Mouse (Mus musculus) neural tube, embryonic 15.5 days (tissue): ENCODE data around the gene Rab3gap2. TPM values are rescaled to one million over a fixed set of nuclear protein-coding genes. Genes with fewer than 3 reads are reported as not detected.

Source experiments
- ATAC-seq: fragments of 200-750 bp; cut with Nextera tagmentation; 2 replicates; pipeline ENCODE4 v1.8.0; 2017; ENCODE audit warnings: mild to moderate bottlenecking, moderate TSS enrichment, moderate library complexity; ENCODE audit not compliant: low FRiP score
- H3K27ac ChIP-seq: fragments of 300-500 bp; sonication (generic); replicated peaks from 2 replicates; pipeline ENCODE4 v1.5.1; 2015; ENCODE audit warnings: mild to moderate bottlenecking, inconsistent platforms
- H3K27me3 ChIP-seq: fragments of 300-500 bp; sonication (generic); replicated peaks from 2 replicates; pipeline ENCODE4 v1.6.1; 2015; ENCODE audit warnings: inconsistent platforms
- H3K36me3 ChIP-seq: fragments of 300-500 bp; sonication (generic); 2 replicates; pipeline ENCODE4 v1.6.1; 2015; ENCODE audit warnings: inconsistent platforms
- H3K4me1 ChIP-seq: fragments of 300-500 bp; sonication (generic); 2 replicates; pipeline ENCODE4 v1.6.1; 2015; ENCODE audit warnings: inconsistent platforms
- H3K4me2 ChIP-seq: fragments of 300-500 bp; sonication (generic); 2 replicates; pipeline ENCODE4 v1.6.1; 2015; ENCODE audit warnings: inconsistent platforms, mild to moderate bottlenecking, moderate library complexity
- H3K4me3 ChIP-seq: fragments of 300-500 bp; sonication (generic); replicated peaks from 2 replicates; pipeline ENCODE4 v1.5.1; 2015; ENCODE audit warnings: mild to moderate bottlenecking, inconsistent platforms
- H3K9ac ChIP-seq: fragments of 300-500 bp; sonication (generic); replicated peaks from 2 replicates; pipeline ENCODE4 v1.6.1; 2015; ENCODE audit warnings: mild to moderate bottlenecking, inconsistent platforms
- H3K9me3 ChIP-seq: fragments of 300-500 bp; sonication (generic); replicated peaks from 2 replicates; pipeline ENCODE4 v1.6.1; 2016; ENCODE audit warnings: inconsistent platforms
- WGBS: fragments of 180-500 bp; shearing (Covaris S2); methylation state at CpG from one replicate; pipeline ENCODE4 v1.1.7; 2015; ENCODE audit warnings: mixed read lengths; 5-methylcytosine and 5-hydroxymethylcytosine counted together
- polyA plus RNA-seq: library from polyadenylated mRNA; unstranded; fragments of >200 nt; fragmentation: Nextera tagmentation; extraction: Ambion mirVana; gene quantifications from 2 replicates; pipeline ENCODE4 v1.2.1, GENCODE M21; 2015

The Rab3gap2 gene
- polyA plus RNA-seq, 1 experiment from 2014 or later: 23.8 TPM

DNA sequence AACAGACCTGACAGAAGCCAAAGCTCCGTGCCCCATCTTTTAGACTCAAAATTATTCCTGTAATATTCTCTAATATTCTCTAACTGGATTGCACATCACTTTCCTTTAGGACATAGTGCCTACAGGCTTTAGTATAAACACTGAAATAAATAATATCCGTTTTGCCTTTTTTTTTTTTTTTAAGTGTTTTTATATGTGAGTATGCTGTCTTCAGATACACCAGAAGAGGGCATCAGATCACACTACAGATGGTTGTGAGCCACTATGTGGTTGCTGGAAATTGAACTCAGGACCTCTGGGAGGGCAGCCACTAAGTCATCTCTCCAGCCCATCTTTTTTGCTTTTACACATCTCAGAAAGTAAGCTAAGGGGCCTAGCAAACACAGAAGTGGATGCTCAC, 1.9 kb upstream of the Rab3gap2 start:
- 83% methylated on average over 2 of the region's 2 CpGs for WGBS
- no peak overlapping the region for H3K4me3 ChIP-seq
- H3K4me1 ChIP-seq: peaks cover 43% of the 10 kb centered on the region

GRCm38 (mm10) chr1:185203196-185203908, 565 bp upstream of the Rab3gap2 start:
- Histone ChIP-seq H3K9me3 (no peaks in the 10 kb centered on the region), H3K4me1 (peaks cover 43% of the 10 kb centered on the region), H3K36me3 (no peaks in the 10 kb centered on the region), H3K27me3 (no peaks in the 10 kb centered on the region), H3K9ac (peak overlapping the region; percentile 98), H3K27ac (peak overlapping the region; percentile 84), H3K4me3 (peak overlapping the region; percentile 99), H3K4me2 (peak overlapping the region; percentile 89)
- WGBS: 6% methylated on average over 23 of the region's 23 CpGs
- no peak; the same call in 1 of the 2 replicates for ATAC-seq

More for the DNA sequence above, 1.9 kb upstream of the Rab3gap2 start:
- Histone ChIP-seq H3K27me3 (no peaks in the 10 kb centered on the region), H3K9ac (no peak overlapping the region), H3K27ac (no peak overlapping the region), H3K9me3 (no peaks in the 10 kb centered on the region), H3K36me3 (no peaks in the 10 kb centered on the region), H3K4me2 (no peak overlapping the region)
- ATAC-seq: no peak

DNA sequence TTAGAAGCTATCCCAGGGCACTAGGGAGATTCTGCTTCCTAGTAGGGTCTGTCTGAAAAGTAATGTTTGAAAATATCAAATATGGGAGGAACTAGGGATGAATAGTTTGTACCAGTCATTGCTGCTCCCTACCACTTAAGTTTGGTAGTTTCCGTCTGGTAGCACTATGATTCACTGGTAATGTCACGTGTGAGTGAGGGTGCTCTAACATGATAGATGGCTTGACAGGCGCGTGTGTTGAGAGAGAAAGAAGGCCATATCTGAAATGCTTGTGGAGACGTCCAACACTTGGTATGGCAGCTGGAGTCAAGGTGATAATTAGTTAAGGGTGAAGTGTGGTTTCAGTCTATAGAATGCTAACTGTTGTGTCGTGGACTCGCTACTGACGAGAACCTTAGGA, 1.2 kb downstream of the Rab3gap2 start:
- Histone ChIP-seq H3K9me3 (no peaks in the 10 kb centered on the region), H3K27ac (no peak overlapping the region), H3K36me3 (no peaks in the 10 kb centered on the region), H3K4me1 (peaks cover 52% of the 10 kb centered on the region), H3K4me3 (no peak overlapping the region; the same call in 1 of the 2 replicates), H3K27me3 (no peaks in the 10 kb centered on the region), H3K4me2 (peak overlapping the region; percentile 89), H3K9ac (no peak overlapping the region)
- 76% methylated on average over 8 of the region's 8 CpGs for WGBS
- no peak for ATAC-seq

DNA sequence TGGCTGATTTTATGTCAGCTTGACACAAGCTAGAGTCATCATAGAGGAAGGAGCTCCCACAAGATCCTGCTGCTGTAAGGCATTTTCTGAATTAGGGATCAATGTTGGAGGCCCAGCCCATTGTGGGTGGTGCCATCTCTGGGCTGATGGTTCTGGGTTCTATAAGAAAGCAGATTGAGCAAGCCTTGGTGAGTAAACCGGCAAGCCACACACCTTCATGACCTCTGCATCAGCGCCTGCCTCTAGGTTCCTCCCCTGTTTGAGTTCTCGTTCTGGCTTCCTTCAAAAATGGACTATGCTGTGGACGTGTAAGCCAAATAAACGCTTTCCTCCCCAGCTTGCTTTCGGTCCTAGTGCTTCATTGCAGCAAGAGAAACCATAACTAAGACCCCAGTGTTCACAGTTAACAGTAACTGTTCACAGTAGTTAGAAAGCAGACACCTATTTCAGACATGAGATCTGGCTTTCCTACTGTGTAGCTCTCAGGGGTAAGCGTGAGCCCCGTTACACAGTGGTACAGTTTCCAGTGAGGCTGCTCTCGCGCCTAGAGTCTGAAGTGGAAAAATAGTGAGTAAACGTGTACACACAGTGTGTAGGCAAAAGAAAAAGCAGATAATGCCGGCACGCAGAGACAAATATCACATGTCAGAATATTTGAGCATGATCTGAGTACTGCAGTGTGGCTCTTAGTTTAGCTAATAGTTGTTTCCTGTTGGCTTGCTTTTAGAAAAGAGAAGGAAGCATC, 4.1 kb downstream of the Rab3gap2 start:
- Histone ChIP-seq H3K36me3 (no peaks in the 10 kb centered on the region), H3K4me2 (no peak overlapping the region), H3K27me3 (no peaks in the 10 kb centered on the region), H3K27ac (no peak overlapping the region), H3K4me3 (no peak overlapping the region), H3K9me3 (no peaks in the 10 kb centered on the region), H3K4me1 (peaks cover 35% of the 10 kb centered on the region), H3K9ac (no peak overlapping the region)
- WGBS: 96% methylated on average over 13 of the region's 13 CpGs
- no peak for ATAC-seq

DNA sequence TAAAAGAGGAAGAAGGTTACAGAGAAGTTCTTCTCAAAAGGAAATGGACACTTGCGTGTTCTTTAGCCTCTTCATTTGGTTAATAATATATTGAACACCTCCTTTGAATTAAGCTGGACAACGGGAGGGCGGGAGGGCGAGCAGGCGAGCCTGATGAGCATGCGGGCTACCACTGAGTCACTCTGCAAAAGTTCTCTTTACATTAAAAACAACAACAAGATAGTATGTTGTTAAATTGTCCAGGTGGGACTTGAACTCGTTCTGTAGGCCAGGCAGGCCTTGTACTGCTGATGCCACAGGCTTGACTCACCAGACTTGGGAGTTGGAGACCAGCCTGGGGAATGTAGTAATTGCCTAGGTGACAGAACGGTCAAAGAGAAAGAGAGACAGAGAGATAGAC, 4.8 kb downstream of the Rab3gap2 start:
- WGBS: 93% methylated on average over 8 of the region's 8 CpGs
- no peaks in the 10 kb centered on the region for H3K36me3 ChIP-seq
- H3K4me1 ChIP-seq: peaks cover 29% of the 10 kb centered on the region
- no peak overlapping the region for H3K27ac ChIP-seq
- no peak overlapping the region for H3K4me2 ChIP-seq
- H3K9me3 ChIP-seq: no peaks in the 10 kb centered on the region
- H3K27me3 ChIP-seq: no peaks in the 10 kb centered on the region
- ATAC-seq: no peak
- no peak overlapping the region for H3K9ac ChIP-seq
- H3K4me3 ChIP-seq: no peak overlapping the region

DNA sequence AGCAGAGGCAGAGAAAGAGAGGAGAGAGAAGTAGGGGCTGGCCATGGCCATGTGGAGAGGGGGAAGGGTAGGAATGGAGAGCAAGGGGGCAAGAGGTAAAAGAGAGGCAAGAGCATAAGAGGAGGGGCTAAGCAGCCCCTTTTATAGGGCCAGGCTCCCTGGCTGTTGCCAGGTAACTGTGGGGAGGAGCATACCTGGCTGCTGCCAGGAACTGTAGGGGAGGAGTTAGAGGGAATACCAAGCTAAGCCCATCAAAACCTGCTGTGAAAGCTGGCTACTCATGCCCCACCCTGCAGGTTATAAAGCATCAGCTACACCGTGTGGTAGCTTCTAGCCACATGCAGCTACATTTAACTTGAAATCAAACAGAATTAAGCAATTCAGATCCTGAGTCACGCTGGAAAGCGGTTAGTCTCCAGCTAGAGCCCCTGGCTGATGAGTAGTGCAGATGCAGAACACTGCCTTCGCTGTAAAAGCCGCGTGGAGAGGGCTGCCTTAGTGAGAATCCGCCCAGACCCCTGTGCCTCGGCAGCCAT, 5.8 kb downstream of the Rab3gap2 start:
- no peaks in the 10 kb centered on the region for H3K27me3 ChIP-seq
- no peak overlapping the region for H3K9ac ChIP-seq
- peaks cover 3% of the 10 kb centered on the region for H3K36me3 ChIP-seq
- 25% methylated on average over 8 of the region's 8 CpGs for WGBS
- H3K4me3 ChIP-seq: no peak overlapping the region
- no peak overlapping the region for H3K27ac ChIP-seq
- ATAC-seq: peak; percentile 56; the same call in 1 of the 2 replicates
- H3K9me3 ChIP-seq: no peaks in the 10 kb centered on the region
- no peak overlapping the region for H3K4me2 ChIP-seq
- peaks cover 25% of the 10 kb centered on the region for H3K4me1 ChIP-seq

DNA sequence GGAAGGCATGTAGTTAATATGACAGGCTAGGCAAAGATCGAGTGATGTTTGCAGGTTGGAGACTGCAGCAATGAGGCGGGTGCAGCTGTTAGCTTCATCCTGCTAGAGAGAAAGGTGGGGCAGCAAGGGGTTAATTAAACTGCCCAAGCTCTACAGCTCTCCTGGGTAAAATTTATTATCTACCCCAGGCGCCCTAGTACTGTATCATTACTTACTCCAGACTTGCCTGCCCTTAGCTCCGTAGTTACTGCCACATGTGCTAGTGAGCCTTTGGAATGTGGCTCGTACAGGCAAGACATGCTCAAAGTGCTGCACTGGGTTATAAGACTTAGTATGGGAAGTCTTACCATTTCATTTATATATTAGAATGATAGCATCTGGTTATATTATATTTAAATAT, 12.4 kb downstream of the Rab3gap2 start:
- Histone ChIP-seq H3K4me1 (peaks cover 17% of the 10 kb centered on the region), H3K9ac (no peak overlapping the region), H3K27ac (no peak overlapping the region), H3K9me3 (no peaks in the 10 kb centered on the region), H3K27me3 (no peaks in the 10 kb centered on the region), H3K36me3 (peaks cover 3% of the 10 kb centered on the region), H3K4me2 (no peak overlapping the region), H3K4me3 (no peak overlapping the region)
- WGBS: 13% methylated on average over 5 of the region's 5 CpGs
- ATAC-seq: peak; percentile 50; the same call in 1 of the 2 replicates

DNA sequence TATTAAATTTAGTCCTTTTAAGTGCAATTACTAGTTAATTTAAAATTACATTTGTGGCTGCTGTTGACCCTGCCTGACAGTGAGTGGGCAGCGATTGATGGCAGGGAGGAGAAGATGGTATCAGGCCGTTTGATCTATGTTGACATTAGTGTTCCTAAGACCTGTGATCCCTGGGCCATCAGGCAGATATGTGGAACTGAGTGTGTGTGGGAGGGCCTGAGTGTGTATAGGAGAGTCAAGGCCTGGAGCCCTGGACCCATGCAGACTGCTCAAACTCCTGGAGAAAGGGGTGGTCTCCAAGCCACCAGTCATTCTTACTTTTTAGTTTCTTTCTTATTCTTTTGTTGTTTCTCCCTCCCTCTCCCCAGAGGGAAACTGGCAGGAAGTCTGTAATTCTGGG, 12.8 kb downstream of the Rab3gap2 start:
- no peak overlapping the region for H3K4me3 ChIP-seq
- H3K27ac ChIP-seq: no peak overlapping the region
- ATAC-seq: no peak
- 68% methylated on average over 2 of the region's 2 CpGs for WGBS
- no peaks in the 10 kb centered on the region for H3K9me3 ChIP-seq
- H3K36me3 ChIP-seq: peaks cover 3% of the 10 kb centered on the region
- no peak overlapping the region for H3K4me2 ChIP-seq
- no peaks in the 10 kb centered on the region for H3K27me3 ChIP-seq
- no peak overlapping the region for H3K9ac ChIP-seq
- H3K4me1 ChIP-seq: peaks cover 17% of the 10 kb centered on the region

DNA sequence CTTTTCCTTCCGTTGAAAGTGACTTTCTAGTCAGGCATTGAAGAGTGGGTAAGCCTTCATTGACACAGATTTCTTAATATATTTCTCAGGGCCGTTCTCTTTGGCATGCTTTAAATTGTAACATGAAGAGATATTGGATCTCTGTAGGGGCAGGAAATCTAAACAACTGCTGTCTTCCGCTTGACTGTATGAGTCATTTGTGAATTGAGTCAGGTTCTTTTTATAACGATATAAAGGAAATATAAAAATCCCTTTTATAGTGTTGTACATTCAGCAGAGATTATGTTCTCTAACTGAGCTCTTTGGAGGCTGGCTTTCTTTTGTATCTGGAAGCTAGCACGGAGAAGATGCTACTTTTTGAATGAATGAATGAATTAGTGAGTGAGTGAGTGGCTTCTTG, 14.0 kb downstream of the Rab3gap2 start:
- Histone ChIP-seq H3K36me3 (peaks cover 6% of the 10 kb centered on the region), H3K9ac (no peak overlapping the region), H3K4me3 (no peak overlapping the region), H3K9me3 (no peaks in the 10 kb centered on the region), H3K27me3 (no peaks in the 10 kb centered on the region), H3K4me1 (peaks cover 17% of the 10 kb centered on the region), H3K4me2 (no peak overlapping the region), H3K27ac (no peak overlapping the region)
- no peak for ATAC-seq
- 68% methylated on average over 5 of the region's 5 CpGs for WGBS

DNA sequence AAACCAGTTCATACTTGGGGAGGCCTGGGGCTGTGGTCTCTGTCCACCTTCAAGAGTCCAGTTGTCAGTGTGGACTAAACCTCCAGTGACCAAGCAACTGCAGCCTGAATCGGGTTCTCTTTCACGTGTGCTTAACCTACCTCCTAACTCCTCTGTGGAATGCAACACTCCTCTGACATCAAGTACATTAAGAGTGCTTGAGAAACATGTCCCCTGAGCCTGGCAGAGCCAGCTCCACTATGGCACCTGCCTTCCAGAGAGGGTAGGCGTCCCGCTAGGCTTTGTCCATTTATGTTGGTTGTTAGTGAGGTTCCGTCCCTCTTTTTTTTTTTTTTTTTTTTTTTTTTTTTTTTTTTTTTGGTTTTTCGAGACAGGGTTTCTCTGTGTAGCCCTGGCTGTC, 23.0 kb downstream of the Rab3gap2 start:
- ATAC-seq: no peak
- WGBS: 93% methylated on average over 6 of the region's 6 CpGs
- no peak overlapping the region for H3K4me2 ChIP-seq
- H3K4me1 ChIP-seq: no peaks in the 10 kb centered on the region
- no peak overlapping the region for H3K9ac ChIP-seq
- peaks cover 25% of the 10 kb centered on the region for H3K36me3 ChIP-seq
- no peaks in the 10 kb centered on the region for H3K27me3 ChIP-seq
- H3K27ac ChIP-seq: no peak overlapping the region
- H3K9me3 ChIP-seq: no peaks in the 10 kb centered on the region
- H3K4me3 ChIP-seq: no peak overlapping the region

- WGBS: 90% methylated on average over 7 of the region's 7 CpGs
Measured at GRCm38 (mm10) chr1:185227766-185228165, 23.8 kb downstream of the Rab3gap2 start.

More at GRCm38 (mm10) chr1:185227766-185228165, 23.8 kb downstream of the Rab3gap2 start:
- Histone ChIP-seq H3K4me1 (no peaks in the 10 kb centered on the region), H3K36me3 (peaks cover 23% of the 10 kb centered on the region), H3K27me3 (no peaks in the 10 kb centered on the region), H3K9me3 (no peaks in the 10 kb centered on the region), H3K9ac (no peak overlapping the region), H3K4me3 (no peak overlapping the region), H3K4me2 (no peak overlapping the region), H3K27ac (no peak overlapping the region)
- ATAC-seq: no peak
